Mouse (Mus musculus): ENCODE measurements around the gene Pdzk1ip1. TPM values are rescaled to one million over a fixed set of nuclear protein-coding genes. Genes with fewer than 3 reads are reported as not detected.

Gene Pdzk1ip1
- polyA plus RNA-seq (2012; rRNA removed): 3.7 and 5.0 TPM in 2 replicates

GRCm38 (mm10) chr4:115088611-115089338 lies at the start of gene Pdzk1ip1:
TSS of gene Pdzk1ip1 (plus strand) at chr4:115088708.

GRCm38 (mm10) chr4:115056371-115056920 lies 32.1 kb upstream of the Pdzk1ip1 start, which contains the start of gene Tal1:
TSS of gene Tal1 (plus strand) at chr4:115056426.

GRCm38 (mm10) chr4:115133621-115134295 lies 45.2 kb downstream of the Pdzk1ip1 start, which contains the start of gene Cyp4x1:
TSS of gene Cyp4x1 (minus strand) at chr4:115134281.

Other genes starting within 250 kb of the Pdzk1ip1 start
- gene Foxd2, start 179.8 kb upstream of the Pdzk1ip1 start, polyA plus RNA-seq (2012; rRNA removed): 1.4 and 2.2 TPM in 2 replicates
- 0.06 TPM in 1 of 2 replicates, not detected in the other for gene Foxe3, start 162.7 kb upstream of the Pdzk1ip1 start, polyA plus RNA-seq (2012; rRNA removed)
- 61.1 and 68.3 TPM in 2 replicates for gene Cmpk1, start 101.5 kb upstream of the Pdzk1ip1 start, polyA plus RNA-seq (2012; rRNA removed)
- gene Stil, start 88.5 kb upstream of the Pdzk1ip1 start, polyA plus RNA-seq (2012; rRNA removed): 8.9 and 10.5 TPM in 2 replicates
- gene Tal1, start 32.3 kb upstream of the Pdzk1ip1 start, polyA plus RNA-seq (2012; rRNA removed): 16.0 and 20.9 TPM in 2 replicates
- 4.3 and 4.4 TPM in 2 replicates for gene Cyp4x1, start 45.6 kb downstream of the Pdzk1ip1 start, polyA plus RNA-seq (2012; rRNA removed)
- not detected in 2 replicates for gene Cyp4a29, start 153.4 kb downstream of the Pdzk1ip1 start, polyA plus RNA-seq (2012; rRNA removed)
- gene Cyp4a12a, start 210.3 kb downstream of the Pdzk1ip1 start, polyA plus RNA-seq (2012; rRNA removed): not detected in 2 replicates

Data from central nervous system, embryonic 14 days (tissue).